Mouse (Mus musculus): ENCODE results near the gene Slc5a11.

Gene Slc5a11

DNA sequence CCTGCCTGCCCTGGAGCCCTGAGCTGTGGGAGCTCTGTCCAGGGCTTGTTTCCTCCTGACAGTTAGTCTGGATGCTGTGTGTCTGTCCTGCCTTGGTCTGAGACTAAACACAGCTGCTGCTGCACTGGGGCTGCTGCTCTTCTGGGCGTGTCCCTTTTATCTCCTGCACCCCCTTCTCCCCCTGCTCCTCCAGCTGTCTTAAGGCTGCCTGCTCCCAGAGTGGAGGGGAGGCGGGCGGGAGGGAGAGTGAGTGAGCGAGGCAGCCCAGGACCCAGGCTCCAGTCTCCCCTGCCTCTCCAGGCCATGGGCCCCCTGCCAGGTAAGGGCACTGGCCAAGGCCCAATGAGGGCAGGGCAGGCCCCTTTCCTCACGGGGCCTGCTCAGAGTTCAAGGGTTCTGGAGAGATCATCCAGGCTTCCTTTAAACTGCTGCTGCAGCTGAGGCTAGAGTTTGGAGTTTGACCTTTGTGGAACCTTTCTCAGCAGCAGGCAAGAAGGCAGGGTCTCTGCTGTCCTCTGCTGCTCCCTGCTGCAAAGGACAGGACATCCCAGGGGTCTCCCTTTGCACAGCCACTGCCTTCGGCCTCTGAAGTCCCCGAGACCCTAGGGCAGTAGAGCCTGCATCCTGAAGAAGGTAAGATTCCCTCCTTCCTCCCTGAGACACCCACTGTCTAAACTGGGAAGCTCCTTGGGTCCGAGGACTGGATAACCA, at the start of gene Slc5a11:
Slc5a11 (plus strand) TSS at position 416 of the 711 bp plus-strand sequence.
- DNase-seq = peak; percentile 82 to 91

DNA sequence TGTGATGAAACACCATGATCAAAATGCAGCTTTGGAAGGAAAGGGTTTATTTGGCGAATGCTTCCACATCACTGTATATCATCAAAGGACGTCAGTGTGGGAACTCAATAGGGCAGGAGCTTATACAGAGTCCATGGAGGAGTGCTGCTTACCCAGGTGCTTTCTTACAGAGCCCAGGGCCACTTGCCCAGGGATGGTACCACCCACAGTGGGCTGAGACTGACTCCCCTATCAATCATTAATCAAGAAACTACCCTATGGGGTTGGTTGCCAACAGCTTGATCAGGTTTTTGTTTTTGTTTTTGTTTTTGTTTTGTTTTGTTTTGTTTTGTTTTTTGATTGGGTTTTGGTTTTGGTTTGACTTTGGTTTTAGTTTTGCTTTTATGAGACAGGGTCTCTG, 47.1 kb upstream of the Slc5a11 start:
- peak in 1 of 2 experiments; percentile 28 for DNase-seq

DNA sequence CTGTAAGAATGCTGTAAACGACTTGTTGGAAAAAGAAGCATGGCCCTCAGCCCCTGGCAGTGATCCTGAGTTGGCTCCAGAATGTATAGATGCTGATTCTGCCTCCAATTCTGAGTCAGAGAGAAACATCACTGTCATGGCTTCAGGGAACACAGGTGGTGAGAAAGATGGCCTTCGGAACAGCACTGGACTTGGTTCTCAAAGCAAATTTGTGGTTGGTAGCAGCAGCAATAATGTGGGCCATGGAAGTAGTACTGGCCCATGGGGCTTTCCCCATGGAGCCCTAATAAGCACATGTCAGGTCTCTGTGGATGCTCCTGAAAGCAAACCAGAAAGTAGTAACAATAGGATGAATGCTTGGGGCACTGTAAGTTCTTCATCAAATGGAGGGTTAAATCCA, 45.0 kb upstream of the Slc5a11 start:
- DNase-seq = no peak

DNA sequence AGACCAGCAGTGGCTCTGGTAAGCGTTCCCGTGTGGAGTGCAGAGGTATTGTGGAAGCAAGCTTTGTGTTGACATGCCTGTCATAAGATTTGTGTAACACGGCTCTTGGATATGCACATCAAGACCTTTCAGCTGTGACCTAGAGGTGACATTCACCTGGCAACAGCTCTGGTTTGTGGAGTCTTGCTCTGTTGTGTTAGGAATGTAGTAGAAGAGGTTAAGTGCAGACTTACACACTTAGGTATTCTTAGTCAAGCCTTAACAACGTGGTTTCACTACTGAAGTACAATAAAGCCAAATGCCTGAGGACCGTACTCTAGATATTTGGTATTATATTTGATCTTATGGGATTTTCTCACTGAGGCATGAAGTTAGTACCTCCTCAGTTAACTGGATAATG, 42.5 kb upstream of the Slc5a11 start:
- DNase-seq = no peak

DNA sequence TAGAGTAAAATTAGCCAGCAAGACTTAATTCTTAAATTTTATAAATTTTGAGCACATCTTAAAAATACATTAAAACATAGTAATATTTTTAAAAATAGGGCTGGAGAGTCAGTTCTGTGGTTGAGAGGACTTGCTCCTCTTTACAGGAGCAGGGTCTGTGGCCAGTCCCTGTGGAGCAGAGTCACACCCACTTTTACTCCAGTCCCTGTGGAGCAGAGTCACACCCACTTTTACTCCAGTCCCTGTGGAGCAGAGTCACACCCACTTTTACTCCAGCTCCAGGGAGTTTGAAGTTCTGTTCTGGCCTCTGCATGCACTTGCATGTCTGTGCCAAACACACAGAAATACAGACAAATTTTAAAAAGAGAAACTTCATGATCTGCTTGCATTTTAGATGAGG, 37.4 kb upstream of the Slc5a11 start:
- no peak for DNase-seq

DNA sequence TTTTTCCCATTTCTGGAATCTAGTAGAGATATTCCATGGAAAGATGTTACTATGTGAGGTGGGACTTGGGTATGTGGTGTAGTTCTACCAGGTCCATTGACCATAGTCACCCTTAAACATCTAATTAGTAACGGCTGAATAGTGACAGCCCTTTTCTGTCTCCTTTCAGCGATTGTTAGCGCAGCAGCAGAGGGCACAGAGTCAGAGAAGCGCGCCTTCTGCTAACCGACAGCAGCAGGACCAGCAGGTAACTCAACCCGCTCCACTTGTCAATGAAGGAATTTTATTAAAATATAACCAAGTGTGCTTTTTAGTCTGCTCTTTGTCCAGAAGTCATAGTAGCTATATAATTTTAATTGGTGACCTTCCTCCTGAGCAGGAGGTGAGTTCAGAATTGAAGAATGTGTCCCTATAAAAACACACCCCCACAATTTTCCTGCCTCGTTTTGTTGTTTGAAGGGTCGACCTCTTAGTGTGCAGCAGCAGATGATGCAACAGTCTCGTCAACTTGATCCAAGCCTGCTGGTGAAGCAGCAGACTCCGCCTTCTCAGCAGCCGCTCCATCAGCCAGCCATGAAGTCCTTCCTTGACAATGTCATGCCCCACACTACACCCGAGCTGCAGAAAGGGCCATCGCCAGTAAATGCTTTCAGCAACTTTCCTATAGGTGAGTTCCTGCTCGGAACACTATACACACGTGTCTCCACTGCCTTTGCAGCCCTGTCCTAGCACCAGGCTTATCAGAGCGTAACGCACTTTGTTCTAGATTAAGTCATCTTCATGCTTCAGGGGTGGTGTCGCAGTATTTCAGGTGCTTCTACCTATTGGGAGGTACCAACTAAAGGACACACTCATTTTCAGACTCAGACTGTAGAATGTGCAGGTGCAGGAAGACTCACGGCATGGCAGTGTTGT, 32.5 kb upstream of the Slc5a11 start:
- DNase-seq = peak; percentile 31 to 63

DNA sequence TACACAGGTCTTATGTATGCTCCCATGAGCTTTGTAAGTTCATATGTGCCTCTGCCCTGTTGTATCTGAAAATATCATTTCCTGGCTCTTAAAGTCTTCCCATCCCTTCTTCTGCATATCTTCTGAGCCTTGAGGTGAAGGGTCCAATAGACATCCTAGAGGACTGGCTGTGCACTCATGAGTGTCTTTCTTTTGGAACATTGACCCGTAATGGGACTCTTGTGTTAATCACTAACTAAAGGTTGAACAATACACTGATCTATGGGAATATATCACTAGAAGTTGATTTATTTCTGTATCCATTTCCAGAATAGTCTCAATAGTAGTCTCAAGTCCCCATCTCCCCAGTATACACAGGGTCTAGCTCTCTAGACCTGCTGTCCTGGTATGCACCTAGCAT, 29.7 kb upstream of the Slc5a11 start:
- DNase-seq = peak; percentile 39 to 79

DNA sequence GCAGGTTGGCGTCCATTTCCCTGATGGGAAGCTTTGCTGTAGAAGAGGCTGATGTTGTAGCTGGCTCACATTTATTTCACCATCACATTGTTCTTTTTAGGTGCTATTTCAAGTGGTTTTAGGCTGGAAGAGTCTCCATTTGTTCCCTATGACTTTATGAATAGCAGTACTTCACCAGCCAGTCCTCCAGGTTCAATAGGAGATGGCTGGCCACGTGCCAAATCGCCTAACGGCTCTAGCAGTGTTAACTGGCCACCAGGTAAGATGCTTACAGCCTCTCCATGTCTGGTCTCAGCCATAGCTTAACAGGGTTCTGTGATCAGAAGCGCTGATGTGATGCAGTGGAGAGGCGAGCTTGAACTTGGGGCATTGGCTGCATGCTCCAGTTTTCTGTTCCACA, 28.1 kb upstream of the Slc5a11 start:
- DNase-seq = no peak

DNA sequence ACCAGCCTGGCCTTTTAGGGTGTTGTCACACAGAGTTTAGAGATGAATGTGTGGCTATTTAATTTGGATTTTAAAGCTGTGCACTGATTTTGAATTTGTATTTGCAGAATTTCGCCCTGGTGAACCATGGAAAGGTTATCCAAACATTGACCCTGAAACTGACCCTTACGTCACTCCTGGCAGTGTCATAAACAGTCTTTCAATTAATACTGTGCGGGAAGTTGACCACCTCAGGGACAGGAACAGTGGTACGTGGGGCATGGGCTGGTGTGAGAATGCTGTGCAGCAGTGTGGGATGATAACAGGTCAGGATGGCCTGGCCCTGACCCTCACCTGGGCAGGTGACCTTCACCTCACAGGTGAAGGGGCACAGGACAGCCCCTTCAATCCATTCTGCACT, 27.3 kb upstream of the Slc5a11 start:
- DNase-seq = no peak

DNA sequence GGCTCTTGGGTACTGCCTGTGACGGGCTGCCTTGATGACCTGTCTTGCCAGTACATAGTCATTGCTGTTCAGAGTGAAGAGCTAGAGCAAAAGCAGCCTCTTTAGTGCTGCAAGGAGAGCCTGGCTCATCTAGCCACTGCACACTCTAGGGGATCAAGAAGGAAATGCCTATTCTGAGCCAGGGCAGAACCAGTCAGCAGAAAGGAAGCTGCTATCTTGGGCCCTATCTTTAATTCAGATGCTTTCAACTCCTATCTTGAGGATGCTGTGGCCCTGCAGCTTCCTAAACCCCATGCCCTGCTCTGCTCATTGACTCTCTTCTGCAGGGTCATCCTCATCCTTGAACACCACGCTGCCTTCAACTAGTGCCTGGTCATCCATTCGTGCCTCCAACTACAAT, 26.1 kb upstream of the Slc5a11 start:
- DNase-seq = no peak

DNA sequence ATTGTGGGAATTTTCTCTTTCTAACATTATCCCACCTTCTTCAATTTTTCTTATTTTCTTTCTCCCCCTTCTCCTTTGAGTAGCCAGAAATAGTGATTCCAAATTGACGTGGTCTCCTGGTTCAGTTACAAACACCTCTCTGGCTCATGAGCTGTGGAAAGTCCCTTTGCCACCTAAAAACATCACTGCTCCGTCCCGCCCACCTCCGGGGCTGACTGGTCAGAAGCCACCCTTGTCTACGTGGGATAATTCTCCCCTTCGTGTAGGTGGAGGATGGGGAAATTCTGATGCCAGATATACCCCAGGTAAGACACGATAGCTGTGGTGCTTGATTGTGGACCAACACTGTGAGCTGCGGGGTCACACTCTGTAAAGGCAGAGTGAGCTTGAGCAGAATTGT, 24.8 kb upstream of the Slc5a11 start:
- no peak for DNase-seq

DNA sequence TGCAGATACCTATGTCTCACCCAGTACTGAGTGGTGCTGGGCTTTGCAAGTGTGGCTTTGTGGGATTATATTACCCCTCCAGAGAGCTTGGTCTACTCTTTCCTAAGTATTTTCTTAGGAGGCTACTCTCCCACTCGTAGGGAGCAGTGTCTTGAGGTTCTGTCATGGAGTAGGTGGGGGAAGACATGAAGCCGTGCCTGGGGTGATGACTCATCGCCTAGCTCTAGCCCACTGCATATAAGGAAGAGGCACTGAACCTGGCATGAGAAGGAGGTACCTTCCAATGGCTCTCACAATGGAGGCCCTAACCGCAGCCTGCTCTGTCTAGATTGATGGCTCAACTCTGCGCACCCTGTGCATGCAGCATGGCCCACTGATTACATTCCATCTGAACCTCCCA, 22.8 kb upstream of the Slc5a11 start:
- no peak for DNase-seq

DNA sequence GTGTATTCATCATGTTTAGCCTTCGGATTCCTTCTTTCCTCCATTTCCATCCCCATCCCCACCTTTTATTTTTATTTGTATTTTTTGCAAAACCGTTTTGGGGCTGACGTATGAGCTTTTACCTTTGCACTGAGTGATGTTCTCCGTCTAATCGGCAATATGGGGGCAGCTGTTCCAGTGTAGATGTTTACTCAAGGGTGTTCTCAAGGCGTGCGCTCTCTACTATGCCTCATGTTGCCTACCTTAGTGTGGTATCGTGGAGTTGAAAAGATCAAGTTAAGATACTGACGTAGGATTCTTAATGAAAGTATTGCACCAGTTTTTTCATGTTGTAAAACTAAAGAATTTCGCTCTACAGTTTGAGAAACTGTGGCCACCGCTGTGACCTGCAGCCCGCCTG, 21.4 kb upstream of the Slc5a11 start:
- DNase-seq = no peak

DNA sequence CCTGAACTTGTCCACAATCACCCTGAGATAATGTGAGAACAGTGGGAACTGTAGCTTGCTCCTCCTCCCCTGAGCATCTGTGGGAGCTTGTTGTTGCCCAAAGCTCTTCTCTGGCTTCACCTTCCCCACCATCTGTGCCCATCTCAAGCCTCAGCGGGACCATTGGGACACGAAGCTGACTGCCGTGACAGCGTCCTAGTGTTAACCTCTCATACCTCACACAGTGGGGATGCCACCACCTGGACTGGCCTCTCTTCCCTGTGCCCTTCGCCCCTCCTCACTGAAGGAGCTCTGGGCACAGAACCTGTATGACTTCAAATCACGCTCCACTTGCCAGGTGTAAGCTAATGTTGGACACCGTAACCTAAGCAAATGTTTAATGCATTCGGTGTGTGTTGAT, 19.9 kb upstream of the Slc5a11 start:
- peak in 1 of 2 experiments; percentile 48 for DNase-seq

DNA sequence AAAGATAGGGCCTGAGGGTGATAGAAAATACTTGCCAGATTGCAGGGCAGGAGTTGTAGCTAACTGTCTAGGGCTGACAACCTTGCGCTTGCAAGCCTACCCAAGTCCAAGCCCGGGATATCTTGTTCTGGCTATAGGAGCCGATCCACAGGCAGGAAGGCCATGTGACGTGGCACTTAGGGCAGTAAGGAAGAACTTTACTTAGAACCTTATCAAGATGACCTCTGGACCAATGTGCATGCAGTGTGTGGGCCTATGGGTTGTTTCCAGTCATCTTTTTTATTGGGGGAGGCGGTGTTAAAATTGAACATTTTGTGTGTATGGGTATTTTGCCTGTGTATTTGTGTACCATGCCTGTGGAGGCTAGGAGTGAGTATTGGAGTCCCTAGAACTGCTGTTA, 18.1 kb upstream of the Slc5a11 start:
- no peak for DNase-seq

DNA sequence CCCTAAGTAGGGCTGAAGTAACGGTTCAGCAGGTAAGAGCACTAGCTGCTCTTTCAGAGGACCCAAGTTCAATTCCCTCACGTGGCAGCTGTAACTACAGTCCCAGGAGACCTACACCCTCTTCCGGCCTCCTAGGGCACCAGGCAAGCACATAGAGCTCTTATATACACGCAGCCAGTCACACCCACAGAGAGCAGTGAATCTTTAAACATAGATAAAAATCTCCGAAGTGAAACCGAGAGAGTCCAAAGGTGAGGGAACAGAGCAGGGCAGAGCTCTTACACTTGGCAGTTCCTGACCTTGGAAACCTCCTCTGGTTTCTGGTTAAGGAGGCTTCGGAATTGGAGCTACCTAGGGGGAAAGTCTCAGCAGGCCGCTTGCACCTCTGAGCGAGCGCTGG, 15.9 kb upstream of the Slc5a11 start:
- peak; percentile 78 to 91 for DNase-seq

DNA sequence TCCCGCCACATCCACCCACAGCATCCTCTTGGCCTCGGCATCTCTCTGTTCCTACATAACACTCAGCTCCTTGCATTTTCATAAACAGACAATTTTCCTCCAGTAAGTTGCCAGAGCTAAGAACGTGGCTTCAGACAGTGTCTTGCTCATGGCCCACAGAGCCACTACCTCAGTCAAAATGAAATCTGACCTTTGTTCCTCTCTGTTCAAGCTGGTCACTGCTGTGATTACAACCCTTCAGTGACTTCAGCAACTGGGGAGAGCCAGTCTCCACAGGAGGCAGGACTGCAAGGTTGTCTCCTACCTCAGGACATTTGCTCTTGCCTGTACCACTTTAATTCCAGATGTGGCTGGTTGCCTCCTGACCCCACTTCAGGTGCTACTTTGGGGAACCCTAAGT, 15.4 kb upstream of the Slc5a11 start:
- DNase-seq = peak in 1 of 2 experiments; percentile 33

DNA sequence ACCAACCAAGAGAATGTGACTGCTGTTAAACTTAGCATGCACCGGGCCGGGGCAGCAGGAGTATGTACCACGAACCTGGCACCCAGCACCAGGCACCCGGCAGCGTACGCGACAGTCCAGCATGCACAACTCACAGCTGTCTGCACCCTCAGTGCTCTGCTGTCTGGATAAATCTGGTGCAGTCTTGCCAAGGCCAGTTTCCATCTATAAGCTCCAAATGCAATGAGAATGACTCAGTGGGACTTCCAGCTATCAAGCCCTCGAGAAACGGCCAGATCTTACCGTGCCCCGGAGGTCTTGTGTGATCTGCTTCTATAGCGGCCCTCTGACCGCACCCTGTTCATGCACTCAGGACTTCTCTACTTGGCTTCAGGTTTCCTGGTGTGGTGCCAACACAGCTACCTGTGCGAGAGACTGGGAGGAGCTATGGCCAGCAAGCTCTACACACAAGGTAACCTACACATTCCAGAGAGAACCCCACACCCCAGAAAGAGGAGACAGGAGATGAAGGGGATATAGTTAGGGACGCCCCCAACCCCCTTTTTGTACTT, 14.8 kb upstream of the Slc5a11 start:
- DNase-seq = no peak

DNA sequence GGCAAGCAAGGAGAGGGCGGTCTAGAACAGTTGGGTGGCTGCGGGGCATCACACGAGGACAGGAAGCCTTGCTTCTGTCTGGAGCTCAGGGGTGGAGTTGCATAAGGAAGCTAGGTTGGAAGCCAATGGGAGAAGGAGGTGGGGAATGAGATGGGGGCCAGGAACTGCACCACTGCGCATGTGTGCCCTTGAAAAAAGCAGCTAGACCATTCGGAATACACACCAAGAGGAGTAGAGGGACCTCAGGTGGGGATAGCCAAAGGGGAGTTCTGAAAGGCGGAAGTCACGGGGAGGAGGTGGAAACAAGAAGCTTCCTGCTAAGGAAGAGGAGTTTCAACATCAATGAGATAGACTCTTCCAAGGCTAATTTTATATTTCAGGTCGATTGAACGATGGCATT, 13.9 kb upstream of the Slc5a11 start:
- no peak for DNase-seq

DNA sequence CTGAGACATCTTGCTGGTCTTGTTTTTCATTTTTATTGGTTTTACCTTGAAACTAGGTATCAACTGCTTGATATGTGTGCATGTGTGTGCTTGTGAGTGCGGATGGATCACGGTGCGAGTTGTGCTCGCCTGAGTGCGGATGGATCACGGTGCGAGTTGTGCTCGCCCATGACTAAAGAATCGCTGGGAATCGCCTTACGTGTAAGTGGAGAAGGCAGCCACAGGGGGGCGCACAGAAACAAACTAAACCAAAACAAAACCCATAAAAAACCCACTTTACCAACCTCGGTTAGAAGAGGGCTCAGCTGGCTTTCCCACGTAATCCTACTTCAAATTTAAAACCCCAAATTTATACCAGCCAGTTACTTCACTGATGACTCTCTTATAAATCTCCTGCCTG, 9.3 kb upstream of the Slc5a11 start:
- peak in 1 of 2 experiments; percentile 58 for DNase-seq

DNA sequence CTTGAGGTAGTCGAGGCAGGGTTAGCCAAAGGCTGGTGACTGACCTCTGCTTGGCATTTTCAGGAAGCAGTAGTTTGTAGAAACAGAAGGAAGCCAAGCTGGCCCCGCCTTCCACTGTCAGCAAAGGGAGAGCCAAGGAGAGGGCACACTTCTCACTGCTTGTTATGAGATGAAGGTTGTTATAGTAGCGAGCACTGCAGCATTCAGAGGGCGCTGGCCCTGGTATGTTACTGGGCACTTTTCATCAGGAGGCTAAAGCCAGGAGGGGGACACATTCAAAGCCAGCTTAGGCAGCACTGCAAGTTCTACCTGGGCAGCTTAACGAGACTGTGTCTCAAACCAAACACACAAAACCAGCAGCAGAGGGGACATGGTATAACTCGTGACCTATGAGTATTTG, 7.0 kb upstream of the Slc5a11 start:
- DNase-seq = no peak

DNA sequence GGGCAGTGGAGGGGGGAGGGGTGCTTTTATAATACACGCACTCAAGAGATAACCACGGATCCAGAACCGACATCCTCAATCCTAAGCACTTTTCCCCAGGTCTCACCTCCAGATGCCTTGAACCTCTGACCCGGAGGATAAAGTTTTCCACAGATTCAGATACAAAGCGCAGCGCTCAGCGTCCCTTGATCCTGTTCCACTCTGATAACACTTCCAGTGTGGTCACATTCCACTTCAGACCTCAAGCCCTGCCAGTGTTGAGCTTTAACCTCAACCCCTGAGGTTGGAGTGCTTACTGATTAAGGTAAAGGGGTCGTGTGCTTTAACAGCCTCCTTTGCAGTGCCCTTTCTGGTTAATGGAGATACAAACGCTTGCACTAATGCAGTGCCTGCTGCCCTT, 4.7 kb upstream of the Slc5a11 start:
- no peak for DNase-seq

DNA sequence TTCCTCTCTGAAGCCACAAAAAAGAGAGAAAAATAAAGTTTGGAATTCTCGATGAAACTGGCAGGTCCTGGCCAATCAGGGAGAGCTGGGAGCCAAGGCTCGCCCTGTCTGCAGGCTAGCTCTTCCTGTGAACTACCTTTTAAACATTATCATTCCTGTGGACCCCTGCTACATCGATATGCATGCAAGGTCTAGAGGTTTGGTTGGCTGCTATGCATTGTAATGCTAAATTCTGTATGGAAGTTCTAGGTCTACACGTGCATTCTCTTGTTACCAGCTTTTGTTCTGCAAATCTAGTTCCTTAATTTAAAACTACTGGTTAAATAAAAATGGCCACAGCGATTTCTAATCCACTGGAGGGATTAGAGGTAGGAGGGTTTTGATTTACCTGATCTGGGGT, 3.1 kb upstream of the Slc5a11 start:
- no peak for DNase-seq

DNA sequence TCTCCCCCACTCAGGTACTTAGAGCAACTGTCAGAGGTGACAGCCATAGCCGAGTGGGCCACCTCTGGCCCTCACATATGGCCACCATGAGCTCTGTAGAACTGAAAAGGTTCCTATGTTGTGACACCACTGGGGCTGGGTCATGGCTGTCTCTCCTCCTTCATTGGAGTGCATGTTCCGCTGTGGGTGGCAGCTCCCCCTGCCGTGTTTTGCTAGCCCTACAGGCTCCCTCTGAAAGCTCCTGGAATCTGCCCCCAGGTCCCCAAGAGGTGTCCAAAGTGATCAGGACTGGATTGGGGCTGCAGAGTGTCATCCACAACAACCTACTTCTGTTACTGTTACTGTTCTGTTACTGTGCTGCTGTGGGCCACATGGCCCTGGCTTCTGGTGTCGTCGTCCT, 2.3 kb upstream of the Slc5a11 start:
- no peak for DNase-seq
